Mouse (Mus musculus) 3134 (cell line): Measurements from ENCODE around the gene Ccdc22.

Experiments used
- DNase-seq: peaks from one replicate; pipeline ENCODE4 v3.0.0-alpha.2; 2011; ENCODE audit warnings: low spot score; ENCODE audit not compliant: insufficient read length; ENCODE audit errors: extremely low read depth

Ccdc22 gene

GRCm38 (mm10) chrX:7604879-7605574 is at the start of gene Ccdc22:
Ccdc22 (minus strand) TSS chrX:7605517.
- peak; percentile 86 for DNase-seq

GRCm38 (mm10) chrX:7648671-7649304 is 43.5 kb upstream of the Ccdc22 start:
- peak; percentile 82 for DNase-seq

DNA sequence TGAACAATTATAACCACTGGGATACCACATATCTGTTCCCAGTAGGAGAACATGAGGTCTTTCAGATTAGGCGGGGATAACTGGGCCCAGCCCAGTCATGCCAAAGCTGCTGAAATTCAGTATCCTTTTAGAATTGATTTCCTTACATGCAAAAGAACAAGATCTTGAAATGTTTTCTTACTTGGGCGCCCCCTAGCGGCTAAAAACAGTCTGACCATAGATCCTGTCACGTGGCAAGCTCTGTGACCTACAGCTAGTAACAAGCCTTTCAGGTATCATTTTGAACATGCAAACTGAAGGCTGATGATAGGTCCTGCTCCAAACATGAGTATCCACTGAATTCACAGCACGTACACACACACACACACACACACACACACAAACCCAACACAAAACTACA is 40.0 kb upstream of the Ccdc22 start:
- peak; percentile 41 for DNase-seq

DNA sequence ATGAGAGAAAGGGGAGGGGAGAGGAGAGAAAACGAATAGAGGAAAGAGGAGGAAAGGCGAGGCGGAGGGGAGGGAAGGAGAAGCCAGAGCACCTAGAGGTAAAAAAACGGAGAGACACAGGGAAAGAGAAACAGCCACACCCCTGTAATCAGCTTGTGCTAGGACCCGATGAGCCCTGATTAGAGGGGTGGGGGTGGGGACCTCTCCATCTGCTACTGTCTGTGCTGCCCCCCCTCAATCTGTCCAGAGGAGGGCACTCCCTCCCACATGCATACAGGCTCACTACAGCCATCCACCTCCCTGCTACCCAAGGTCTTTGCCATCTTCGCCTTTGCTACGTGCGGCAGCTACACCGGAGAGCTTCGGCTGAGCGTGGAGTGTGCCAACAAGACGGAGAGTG is 35.5 kb upstream of the Ccdc22 start:
- DNase-seq = no peak

GRCm38 (mm10) chrX:7639536-7640325 is 34.4 kb upstream of the Ccdc22 start:
- no peak for DNase-seq

GRCm38 (mm10) chrX:7638401-7639091 is 33.2 kb upstream of the Ccdc22 start, which contains the start of gene Syp:
Syp (plus strand) TSS chrX:7638471.
- DNase-seq = no peak

DNA sequence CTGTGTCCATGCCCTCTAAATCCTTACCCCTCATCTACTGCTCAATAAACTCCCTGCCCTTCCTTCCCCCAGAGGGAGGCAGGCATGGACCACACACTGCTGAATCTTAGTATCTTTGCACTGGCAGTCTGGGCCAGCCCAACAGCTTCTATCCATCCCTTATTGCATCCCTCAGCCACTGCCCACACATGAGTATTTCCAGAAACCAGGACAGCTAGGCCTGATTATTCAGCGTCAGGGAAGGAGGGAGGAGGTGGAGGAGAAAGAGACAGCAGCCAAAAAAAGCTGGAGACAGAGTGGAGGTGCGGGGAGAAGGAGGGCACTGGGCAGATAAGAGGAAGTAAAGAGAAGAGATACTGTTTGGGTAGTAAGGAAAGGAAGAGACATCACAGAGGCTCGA is 29.8 kb upstream of the Ccdc22 start:
- DNase-seq = no peak

GRCm38 (mm10) chrX:7632560-7632959 is 27.2 kb upstream of the Ccdc22 start:
- no peak for DNase-seq

DNA sequence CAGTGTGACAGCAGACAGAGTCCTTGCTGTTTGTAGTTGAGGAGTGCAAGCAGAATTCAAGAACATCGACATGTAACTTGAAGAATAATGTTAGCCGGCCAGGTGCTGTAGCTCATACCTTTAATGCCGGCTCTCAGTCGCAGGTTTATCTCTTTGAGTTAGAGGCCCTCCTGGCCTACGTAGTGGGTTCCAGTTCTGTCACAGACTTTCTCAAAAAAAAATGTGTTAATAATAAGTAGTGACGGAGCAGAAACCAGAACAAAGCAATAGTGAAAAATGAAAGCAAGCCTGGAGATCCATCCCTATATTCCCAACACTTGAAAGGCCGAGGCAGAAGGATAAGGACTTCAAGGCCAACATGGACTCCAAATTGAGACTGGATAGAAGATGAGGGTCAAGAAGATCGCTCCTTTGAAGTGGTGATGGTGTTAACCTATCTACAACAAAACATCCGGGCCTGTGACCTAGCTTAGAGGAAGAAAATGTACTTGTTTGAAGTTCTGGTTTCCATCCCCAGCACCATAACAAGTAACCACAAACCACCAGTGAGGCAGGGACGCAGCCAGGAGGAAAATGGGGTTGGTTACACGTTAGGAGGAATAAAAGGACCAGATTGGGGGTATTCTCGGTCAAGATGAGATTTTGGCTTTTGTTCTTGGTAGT is 12.7 kb upstream of the Ccdc22 start:
- no peak for DNase-seq

GRCm38 (mm10) chrX:7610536-7611258 is 5.4 kb upstream of the Ccdc22 start:
- DNase-seq = no peak

DNA sequence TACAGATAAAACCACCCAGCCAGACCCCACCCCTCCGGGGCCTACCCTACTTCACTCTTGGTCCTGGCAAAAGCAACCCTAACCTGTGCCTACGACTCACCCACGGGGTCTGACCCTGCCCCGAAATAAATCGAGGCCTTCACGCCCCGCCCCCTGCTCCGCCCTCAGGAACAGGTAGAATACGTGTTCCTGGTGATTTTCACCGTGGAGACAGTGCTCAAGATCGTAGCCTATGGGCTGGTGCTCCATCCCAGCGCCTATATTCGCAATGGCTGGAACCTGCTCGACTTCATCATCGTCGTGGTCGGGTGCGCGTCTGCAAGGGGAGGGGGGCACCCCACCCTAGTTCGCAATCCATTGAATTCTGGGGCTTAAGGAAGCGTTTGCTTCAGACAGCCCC is 4.7 kb upstream of the Ccdc22 start:
- no peak for DNase-seq

- DNase-seq = no peak
Observed at GRCm38 (mm10) chrX:7606783-7607182, 1.5 kb upstream of the Ccdc22 start, which contains the start of gene Cacna1f. Cacna1f (plus strand) TSS chrX:7607083.

- DNase-seq = no peak
Observed at GRCm38 (mm10) chrX:7605575-7605941, 241 bp upstream of the Ccdc22 start.

DNA sequence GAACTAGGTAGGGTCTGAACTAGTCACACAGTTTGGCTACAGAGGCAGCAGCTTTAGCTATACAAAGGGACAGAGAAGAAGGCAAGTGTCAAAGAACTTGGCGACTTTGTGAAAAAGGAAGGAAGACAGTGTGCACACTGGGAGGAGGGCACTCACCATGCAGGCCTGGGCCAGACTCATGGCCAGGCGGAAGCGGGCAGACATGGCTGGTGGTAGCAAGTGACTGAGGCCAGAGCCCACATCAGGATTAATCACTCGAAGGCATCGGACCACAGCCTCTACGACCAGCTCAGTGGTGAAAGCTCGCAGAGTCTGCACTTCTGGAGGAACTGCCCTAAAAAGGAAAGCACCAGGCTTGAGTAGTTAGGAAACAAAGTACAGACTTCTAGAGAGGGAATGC is 1.3 kb downstream of the Ccdc22 start:
- DNase-seq = no peak

DNA sequence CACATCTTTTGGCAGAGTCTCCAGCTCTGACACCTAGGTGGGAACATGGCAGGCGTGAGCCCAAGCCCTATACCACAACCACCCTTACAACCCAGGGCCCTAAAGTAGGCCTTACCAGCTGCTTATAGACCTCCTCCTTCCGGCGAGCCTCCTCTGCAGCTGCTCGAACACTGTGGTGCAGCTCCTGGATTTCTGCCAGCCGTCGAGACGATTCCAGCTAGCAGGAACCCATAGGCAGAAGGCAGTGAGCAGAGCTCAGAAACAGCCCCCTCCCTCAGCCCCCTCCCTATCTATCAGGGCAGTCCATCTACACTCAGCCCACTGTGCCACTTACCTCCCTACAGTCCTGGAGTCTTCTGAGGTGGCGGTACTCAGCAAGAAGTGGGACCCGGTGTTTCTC is 9.9 kb downstream of the Ccdc22 start:
- no peak for DNase-seq

DNA sequence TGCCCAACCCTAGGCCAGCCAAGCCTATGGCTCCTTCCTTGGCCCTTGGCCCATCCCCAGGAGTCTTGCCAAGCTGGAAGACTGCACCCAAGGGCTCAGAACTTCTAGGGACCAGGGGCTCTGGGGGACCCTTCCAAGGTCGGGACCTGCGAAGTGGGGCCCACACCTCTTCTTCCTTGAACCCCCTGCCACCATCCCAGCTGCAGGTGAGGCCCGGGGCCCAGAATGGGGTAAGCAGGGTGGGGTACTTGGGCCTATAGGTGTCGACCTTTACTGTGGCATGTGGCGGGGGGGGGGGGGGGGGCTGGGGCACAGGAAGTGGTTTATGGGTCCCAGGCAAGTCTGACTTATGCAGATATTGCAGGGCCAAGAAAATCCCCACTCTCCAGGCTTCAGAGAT is 19.0 kb downstream of the Ccdc22 start:
- DNase-seq = no peak

DNA sequence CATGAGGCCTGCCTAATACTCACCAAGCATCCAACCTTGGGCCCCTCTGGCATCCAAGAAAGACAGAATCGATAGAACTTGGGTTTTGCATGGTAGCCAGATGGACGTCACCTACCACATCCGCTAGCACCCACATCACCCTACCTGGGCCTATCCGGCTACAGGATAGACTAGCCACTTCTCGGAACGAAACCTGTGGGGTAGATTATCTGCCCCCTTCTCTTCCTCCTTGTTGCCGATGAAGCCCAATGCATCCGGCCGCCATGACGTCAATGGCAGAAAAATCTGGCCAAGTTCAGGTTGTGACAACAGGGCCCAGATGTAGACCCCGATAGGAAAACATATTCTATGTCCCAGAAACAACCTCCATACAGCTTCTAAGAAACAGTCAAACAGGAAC is 21.4 kb downstream of the Ccdc22 start:
- no peak for DNase-seq

- no peak for DNase-seq
Observed at GRCm38 (mm10) chrX:7581151-7581550, 24.2 kb downstream of the Ccdc22 start.

- DNase-seq = no peak
Observed at GRCm38 (mm10) chrX:7574885-7575231, 30.5 kb downstream of the Ccdc22 start.
